Mouse (Mus musculus): ENCODE data around the gene Maco1. TPM values are rescaled to one million over a fixed set of nuclear protein-coding genes. Genes with fewer than 3 reads are reported as not detected.

The Maco1 gene
- polyA plus RNA-seq, 1 experiment, result 14.6 TPM

DNA sequence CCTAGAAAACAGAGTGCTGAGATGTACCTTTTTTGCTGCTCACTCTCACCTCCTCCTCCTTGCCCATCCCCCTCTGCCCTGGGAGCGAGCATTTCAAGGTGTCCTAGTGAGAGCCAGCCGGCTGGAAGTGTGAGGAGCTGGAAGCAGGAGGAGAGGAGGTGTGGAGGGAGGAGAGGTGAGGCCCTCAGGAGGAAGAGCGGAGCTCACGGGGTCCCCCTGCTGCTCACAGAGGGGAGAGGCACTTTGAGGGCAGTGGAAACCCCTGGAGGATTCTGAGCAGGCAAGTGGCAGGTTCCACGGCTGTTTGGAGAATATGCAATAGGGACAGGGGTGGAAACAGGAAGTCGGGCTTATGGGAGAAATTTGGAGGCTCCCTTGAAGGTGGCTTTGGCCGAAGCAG, 30.1 kb upstream of the Maco1 start:
- no peak overlapping the region for H3K4me3 ChIP-seq (ENCODE audit: insufficient read depth, poor library complexity, severe bottlenecking)
- H3ac ChIP-seq (ENCODE audit: control insufficient read depth, insufficient read length, low read depth), result no peak overlapping the region
- no peak for TF ChIP-seq MYOG (IDR thresholded peaks at IDR 0.05; ENCODE audit: control insufficient read depth, extremely low read depth, insufficient read length)
- no peak for TF ChIP-seq MYOD1 (IDR thresholded peaks at IDR 0.05; ENCODE audit: control insufficient read depth, insufficient read length, low read depth)
- TF ChIP-seq CTCF (IDR thresholded peaks at IDR 0.05; ENCODE audit: control insufficient read depth, insufficient read depth, insufficient read length), result peak; percentile 75
- TF ChIP-seq FOSL1 (IDR thresholded peaks at IDR 0.05; ENCODE audit: insufficient read depth, low read length, poor library complexity, severe bottlenecking), result no peak
- no peak for TF ChIP-seq USF1 (IDR thresholded peaks at IDR 0.05; ENCODE audit: low read depth)
- no peak for TF ChIP-seq MAX (IDR thresholded peaks at IDR 0.05)
- no peak for TF ChIP-seq CEBPB (IDR thresholded peaks at IDR 0.05; ENCODE audit: low read depth)
- no peaks in the 10 kb centered on the region for H3K36me3 ChIP-seq (ENCODE audit: control insufficient read depth, insufficient read depth)
- no peaks in the 10 kb centered on the region for H3K79me2 ChIP-seq (ENCODE audit: control insufficient read depth, insufficient read depth)
- no peaks in the 10 kb centered on the region for H3K79me3 ChIP-seq (ENCODE audit: low read depth)
- no peaks in the 10 kb centered on the region for H3K27me3 ChIP-seq (ENCODE audit: control insufficient read depth, insufficient read depth, insufficient read length)

DNA sequence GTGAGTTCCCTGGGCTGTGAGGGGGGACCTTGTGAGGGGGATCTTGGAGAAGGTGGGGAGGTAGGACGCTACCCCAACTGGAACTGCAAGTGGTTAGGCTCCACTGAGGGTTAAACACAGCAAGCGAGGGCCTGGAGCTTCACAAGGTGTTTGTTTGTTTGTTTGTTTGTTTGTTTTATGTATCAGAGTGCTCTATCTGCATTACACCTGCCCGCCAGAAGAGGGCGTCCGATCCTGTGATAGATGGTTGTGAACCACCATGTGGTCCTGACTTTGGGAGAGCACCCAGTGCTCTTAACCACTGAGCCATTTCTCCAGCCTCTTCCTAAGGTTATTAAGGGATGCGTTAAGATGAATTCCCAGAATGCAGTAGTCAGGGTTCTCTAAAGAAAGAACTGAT, 26.9 kb upstream of the Maco1 start:
- H3K4me3 ChIP-seq (ENCODE audit: insufficient read depth, poor library complexity, severe bottlenecking), result no peak overlapping the region
- TF ChIP-seq MYOG (IDR thresholded peaks at IDR 0.05; ENCODE audit: control insufficient read depth, extremely low read depth, insufficient read length), result no peak
- TF ChIP-seq MAX (IDR thresholded peaks at IDR 0.05), result no peak
- TF ChIP-seq FOSL1 (IDR thresholded peaks at IDR 0.05; ENCODE audit: insufficient read depth, low read length, poor library complexity, severe bottlenecking), result no peak
- no peak for TF ChIP-seq CTCF (IDR thresholded peaks at IDR 0.05; ENCODE audit: control insufficient read depth, insufficient read depth, insufficient read length)
- no peak for TF ChIP-seq USF1 (IDR thresholded peaks at IDR 0.05; ENCODE audit: low read depth)
- TF ChIP-seq CEBPB (IDR thresholded peaks at IDR 0.05; ENCODE audit: low read depth), result no peak
- TF ChIP-seq MYOD1 (IDR thresholded peaks at IDR 0.05; ENCODE audit: control insufficient read depth, insufficient read length, low read depth), result no peak
- H3K79me2 ChIP-seq (ENCODE audit: control insufficient read depth, insufficient read depth), result no peaks in the 10 kb centered on the region
- H3K79me3 ChIP-seq (ENCODE audit: low read depth), result no peaks in the 10 kb centered on the region
- H3ac ChIP-seq (ENCODE audit: control insufficient read depth, insufficient read length, low read depth), result no peak overlapping the region
- H3K27me3 ChIP-seq (ENCODE audit: control insufficient read depth, insufficient read depth, insufficient read length), result no peaks in the 10 kb centered on the region
- H3K36me3 ChIP-seq (ENCODE audit: control insufficient read depth, insufficient read depth), result no peaks in the 10 kb centered on the region

DNA sequence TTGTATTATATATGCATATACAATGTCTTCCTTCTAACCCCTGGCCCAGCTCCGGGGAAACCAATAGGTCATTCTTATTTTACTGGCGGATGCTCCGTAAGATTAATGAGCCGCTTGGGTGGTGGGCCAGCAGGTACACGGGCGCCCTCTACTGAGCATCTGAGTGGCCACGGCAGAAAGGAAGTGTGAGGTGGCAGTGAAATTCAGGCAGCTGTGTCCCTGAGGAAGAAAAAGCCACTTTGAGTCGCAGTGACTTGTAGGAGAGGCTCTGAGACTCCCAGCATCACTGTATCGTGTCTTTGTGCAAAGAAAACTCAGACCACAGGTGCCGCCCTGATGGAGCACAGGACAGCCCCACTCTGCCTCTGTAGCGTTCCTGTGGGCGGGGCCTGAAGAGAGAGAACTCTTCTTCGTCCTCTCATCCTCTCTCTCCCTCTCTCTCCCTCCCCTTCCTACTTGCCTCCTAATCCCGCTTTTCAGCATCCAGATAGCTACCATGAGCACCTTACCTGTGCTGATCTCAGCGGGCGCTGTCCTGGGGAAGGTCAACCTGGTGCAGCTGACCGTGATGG, 26.4 kb upstream of the Maco1 start:
- H3K27me3 ChIP-seq (ENCODE audit: control insufficient read depth, insufficient read depth, insufficient read length), result no peaks in the 10 kb centered on the region
- H3K79me3 ChIP-seq (ENCODE audit: low read depth), result no peaks in the 10 kb centered on the region
- no peaks in the 10 kb centered on the region for H3K79me2 ChIP-seq (ENCODE audit: control insufficient read depth, insufficient read depth)
- H3K4me3 ChIP-seq (ENCODE audit: insufficient read depth, poor library complexity, severe bottlenecking), result no peak overlapping the region
- no peak overlapping the region for H3ac ChIP-seq (ENCODE audit: control insufficient read depth, insufficient read length, low read depth)
- no peaks in the 10 kb centered on the region for H3K36me3 ChIP-seq (ENCODE audit: control insufficient read depth, insufficient read depth)
- TF ChIP-seq MAX (IDR thresholded peaks at IDR 0.05) (no peak), USF1 (IDR thresholded peaks at IDR 0.05; ENCODE audit: low read depth) (no peak), CEBPB (IDR thresholded peaks at IDR 0.05; ENCODE audit: low read depth) (no peak), CTCF (IDR thresholded peaks at IDR 0.05; ENCODE audit: control insufficient read depth, insufficient read depth, insufficient read length) (peak; percentile 73)

DNA sequence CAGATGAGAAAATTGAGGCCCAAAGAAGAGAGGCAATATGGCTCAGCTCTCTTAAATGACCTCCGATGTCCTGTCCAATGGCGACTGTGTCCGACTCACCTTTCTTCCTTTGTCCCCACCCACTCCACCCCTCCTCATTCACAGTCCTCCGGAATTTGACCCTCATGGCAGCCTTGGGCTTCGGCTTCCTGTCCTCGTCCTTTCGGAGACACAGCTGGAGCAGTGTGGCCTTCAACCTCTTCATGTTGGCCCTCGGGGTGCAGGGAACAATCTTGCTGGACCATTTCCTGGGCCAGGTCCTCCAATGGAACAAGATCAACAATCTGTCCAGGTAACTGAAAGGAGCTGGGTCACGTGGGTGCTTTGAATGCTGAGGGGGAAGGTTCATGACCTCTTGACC, 23.0 kb upstream of the Maco1 start:
- TF ChIP-seq CEBPB (IDR thresholded peaks at IDR 0.05; ENCODE audit: low read depth) (no peak), USF1 (IDR thresholded peaks at IDR 0.05; ENCODE audit: low read depth) (no peak), MAX (IDR thresholded peaks at IDR 0.05) (no peak), FOSL1 (IDR thresholded peaks at IDR 0.05; ENCODE audit: insufficient read depth, low read length, poor library complexity, severe bottlenecking) (no peak), MYOD1 (IDR thresholded peaks at IDR 0.05; ENCODE audit: control insufficient read depth, insufficient read length, low read depth) (no peak), CTCF (IDR thresholded peaks at IDR 0.05; ENCODE audit: control insufficient read depth, insufficient read depth, insufficient read length) (no peak), MYOG (IDR thresholded peaks at IDR 0.05; ENCODE audit: control insufficient read depth, extremely low read depth, insufficient read length) (no peak)
- Histone ChIP-seq H3K36me3 (ENCODE audit: control insufficient read depth, insufficient read depth) (no peaks in the 10 kb centered on the region), H3K27me3 (ENCODE audit: control insufficient read depth, insufficient read depth, insufficient read length) (no peaks in the 10 kb centered on the region), H3K79me2 (ENCODE audit: control insufficient read depth, insufficient read depth) (no peaks in the 10 kb centered on the region), H3ac (ENCODE audit: control insufficient read depth, insufficient read length, low read depth) (no peak overlapping the region), H3K4me3 (ENCODE audit: insufficient read depth, poor library complexity, severe bottlenecking) (no peak overlapping the region), H3K79me3 (ENCODE audit: low read depth) (no peaks in the 10 kb centered on the region)

DNA sequence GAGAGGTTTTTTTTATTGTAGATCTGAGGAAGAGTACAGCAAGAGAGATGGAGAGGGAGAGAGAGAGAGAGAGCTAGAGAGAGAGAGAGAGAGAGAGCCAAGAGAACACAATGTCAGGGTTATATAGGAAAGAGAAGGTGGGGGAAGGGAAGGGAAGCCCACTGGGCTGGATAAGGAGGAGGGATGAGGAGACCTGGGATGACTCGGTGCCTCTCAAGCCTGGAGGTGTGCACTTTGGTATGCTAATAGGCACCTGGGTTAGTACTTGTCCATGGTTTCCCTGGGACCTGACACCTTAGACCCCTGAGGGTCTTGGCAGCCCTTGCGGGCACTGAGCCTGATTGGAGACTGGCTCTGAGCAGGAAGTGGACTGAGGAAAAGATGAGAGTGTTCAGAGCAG, 18.8 kb upstream of the Maco1 start:
- H3K79me2 ChIP-seq (ENCODE audit: control insufficient read depth, insufficient read depth), result no peaks in the 10 kb centered on the region
- no peak for TF ChIP-seq MYOG (IDR thresholded peaks at IDR 0.05; ENCODE audit: control insufficient read depth, extremely low read depth, insufficient read length)
- no peak for TF ChIP-seq USF1 (IDR thresholded peaks at IDR 0.05; ENCODE audit: low read depth)
- no peak for TF ChIP-seq FOSL1 (IDR thresholded peaks at IDR 0.05; ENCODE audit: insufficient read depth, low read length, poor library complexity, severe bottlenecking)
- TF ChIP-seq MAX (IDR thresholded peaks at IDR 0.05), result no peak
- no peak for TF ChIP-seq CEBPB (IDR thresholded peaks at IDR 0.05; ENCODE audit: low read depth)
- no peak for TF ChIP-seq CTCF (IDR thresholded peaks at IDR 0.05; ENCODE audit: control insufficient read depth, insufficient read depth, insufficient read length)
- no peak for TF ChIP-seq MYOD1 (IDR thresholded peaks at IDR 0.05; ENCODE audit: control insufficient read depth, insufficient read length, low read depth)
- no peaks in the 10 kb centered on the region for H3K36me3 ChIP-seq (ENCODE audit: control insufficient read depth, insufficient read depth)
- no peak overlapping the region for H3ac ChIP-seq (ENCODE audit: control insufficient read depth, insufficient read length, low read depth)
- no peaks in the 10 kb centered on the region for H3K79me3 ChIP-seq (ENCODE audit: low read depth)
- peaks cover 17% of the 10 kb centered on the region for H3K27me3 ChIP-seq (ENCODE audit: control insufficient read depth, insufficient read depth, insufficient read length)
- H3K4me3 ChIP-seq (ENCODE audit: insufficient read depth, poor library complexity, severe bottlenecking), result no peak overlapping the region

DNA sequence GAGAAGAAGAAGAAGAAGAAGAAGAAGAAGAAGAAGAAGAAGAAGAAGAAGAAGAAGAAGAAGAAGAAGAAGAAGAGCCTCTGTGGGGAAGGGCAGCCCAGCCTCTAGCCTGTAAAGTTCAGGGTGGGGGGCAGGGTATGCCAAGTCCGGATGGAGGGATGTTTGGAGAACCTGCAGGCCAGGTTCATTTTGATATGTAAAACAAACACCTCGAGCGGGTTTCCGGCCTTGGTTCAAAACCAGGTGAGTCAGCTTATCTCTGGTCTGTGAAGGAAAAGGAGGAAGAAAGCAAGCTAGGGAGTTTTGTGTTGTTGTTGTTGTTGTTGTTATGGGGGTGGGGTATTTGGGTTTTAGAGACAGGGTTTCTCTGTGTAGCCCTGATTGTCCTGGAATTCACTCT, 18.3 kb upstream of the Maco1 start:
- Histone ChIP-seq H3ac (ENCODE audit: control insufficient read depth, insufficient read length, low read depth) (no peak overlapping the region), H3K79me3 (ENCODE audit: low read depth) (no peaks in the 10 kb centered on the region), H3K4me3 (ENCODE audit: insufficient read depth, poor library complexity, severe bottlenecking) (no peak overlapping the region), H3K79me2 (ENCODE audit: control insufficient read depth, insufficient read depth) (no peaks in the 10 kb centered on the region), H3K27me3 (ENCODE audit: control insufficient read depth, insufficient read depth, insufficient read length) (peaks cover 17% of the 10 kb centered on the region), H3K36me3 (ENCODE audit: control insufficient read depth, insufficient read depth) (no peaks in the 10 kb centered on the region)
- TF ChIP-seq CEBPB (IDR thresholded peaks at IDR 0.05; ENCODE audit: low read depth) (no peak), FOSL1 (IDR thresholded peaks at IDR 0.05; ENCODE audit: insufficient read depth, low read length, poor library complexity, severe bottlenecking) (no peak), MYOG (IDR thresholded peaks at IDR 0.05; ENCODE audit: control insufficient read depth, extremely low read depth, insufficient read length) (no peak), MAX (IDR thresholded peaks at IDR 0.05) (no peak), USF1 (IDR thresholded peaks at IDR 0.05; ENCODE audit: low read depth) (no peak), CTCF (IDR thresholded peaks at IDR 0.05; ENCODE audit: control insufficient read depth, insufficient read depth, insufficient read length) (no peak)
